Mouse (Mus musculus) small intestine, adult 2 months (tissue): ENCODE data around the gene Tmem273. TPM values are rescaled to one million over a fixed set of nuclear protein-coding genes. Genes with fewer than 3 reads are reported as not detected.

Source experiments
- H3K27ac ChIP-seq: fragments of 200-500 bp; 2 replicates; pipeline ENCODE4 v1.5.1; 2012; ENCODE audit warnings: low read depth, low read length, control low read depth, inconsistent platforms; ENCODE audit not compliant: insufficient read depth
- H3K27me3 ChIP-seq: fragments of 200-500 bp; 2 replicates; pipeline ENCODE4 v1.6.1; 2012; ENCODE audit warnings: mild to moderate bottlenecking, moderate library complexity, low read length, inconsistent platforms; ENCODE audit not compliant: control insufficient read depth, insufficient read depth
- H3K36me3 ChIP-seq: fragments of 200-500 bp; 2 replicates; pipeline ENCODE4 v1.6.1; 2012; ENCODE audit warnings: mild to moderate bottlenecking, low read length, control low read depth, inconsistent platforms; ENCODE audit not compliant: control insufficient read depth, insufficient read depth
- H3K4me1 ChIP-seq: fragments of 200-500 bp; 2 replicates; pipeline ENCODE4 v1.6.1; 2012; ENCODE audit warnings: low read length, inconsistent platforms, mixed read lengths; ENCODE audit not compliant: control insufficient read depth, insufficient read depth, insufficient read length
- H3K4me3 ChIP-seq: fragments of 200-500 bp; 2 replicates; pipeline ENCODE4 v1.5.1; 2012; ENCODE audit warnings: low read depth, mild to moderate bottlenecking, control low read depth, inconsistent platforms, low read length, moderate library complexity
- CTCF ChIP-seq: fragments of 200-500 bp; IDR thresholded peaks from 2 replicates; pipeline ENCODE4 v1.5.1; 2012; ENCODE audit warnings: low read depth, mild to moderate bottlenecking, control low read depth, inconsistent platforms, low read length, moderate library complexity, mixed read lengths; ENCODE audit not compliant: insufficient replicate concordance, insufficient read length; ENCODE audit errors: extremely low read depth
- POLR2A ChIP-seq: fragments of 200-500 bp; IDR thresholded peaks from 2 replicates; pipeline ENCODE4 v1.6.1; 2012; ENCODE audit warnings: low read depth, mild to moderate bottlenecking, control low read depth, inconsistent platforms, low read length, moderate library complexity
- WGBS: fragments of 180-500 bp; shearing (Covaris S2); methylation state at CpG from one replicate; pipeline ENCODE4 v1.1.7; 2018; 5-methylcytosine and 5-hydroxymethylcytosine counted together
- polyA plus RNA-seq: library from polyadenylated mRNA; depleted of rRNA; stranded (reverse); fragments of >200 nt; gene quantifications from 2 replicates; pipeline ENCODE4 v1.2.3, GENCODE M21; 2012

The Tmem273 gene
- polyA plus RNA-seq, 1 experiment = 1.5 TPM

GRCm38 (mm10) chr14:32819297-32819696 lies 33.5 kb downstream of the Tmem273 start:
- H3K27ac ChIP-seq = no peak overlapping the region
- no peaks in the 10 kb centered on the region for H3K36me3 ChIP-seq
- no peaks in the 10 kb centered on the region for H3K4me1 ChIP-seq
- no peaks in the 10 kb centered on the region for H3K27me3 ChIP-seq
- TF ChIP-seq CTCF (no peak), POLR2A (no peak)
- WGBS = 59% methylated on average over 1 of the region's 1 CpGs
- no peak overlapping the region for H3K4me3 ChIP-seq

GRCm38 (mm10) chr14:32822812-32823211 lies 37.0 kb downstream of the Tmem273 start:
- Histone ChIP-seq H3K27ac (no peak overlapping the region), H3K27me3 (no peaks in the 10 kb centered on the region), H3K4me1 (peaks cover 6% of the 10 kb centered on the region), H3K4me3 (no peak overlapping the region), H3K36me3 (no peaks in the 10 kb centered on the region)
- 78% methylated on average over 4 of the region's 4 CpGs for WGBS
- TF ChIP-seq CTCF (no peak), POLR2A (no peak)

- 62% methylated on average over 3 of the region's 3 CpGs for WGBS
- Histone ChIP-seq H3K27ac (no peak overlapping the region), H3K4me1 (peaks cover 10% of the 10 kb centered on the region), H3K27me3 (no peaks in the 10 kb centered on the region), H3K36me3 (no peaks in the 10 kb centered on the region), H3K4me3 (no peak overlapping the region)
- TF ChIP-seq POLR2A (no peak), CTCF (no peak)
Observed at GRCm38 (mm10) chr14:32823861-32824260, 38.1 kb downstream of the Tmem273 start.

DNA sequence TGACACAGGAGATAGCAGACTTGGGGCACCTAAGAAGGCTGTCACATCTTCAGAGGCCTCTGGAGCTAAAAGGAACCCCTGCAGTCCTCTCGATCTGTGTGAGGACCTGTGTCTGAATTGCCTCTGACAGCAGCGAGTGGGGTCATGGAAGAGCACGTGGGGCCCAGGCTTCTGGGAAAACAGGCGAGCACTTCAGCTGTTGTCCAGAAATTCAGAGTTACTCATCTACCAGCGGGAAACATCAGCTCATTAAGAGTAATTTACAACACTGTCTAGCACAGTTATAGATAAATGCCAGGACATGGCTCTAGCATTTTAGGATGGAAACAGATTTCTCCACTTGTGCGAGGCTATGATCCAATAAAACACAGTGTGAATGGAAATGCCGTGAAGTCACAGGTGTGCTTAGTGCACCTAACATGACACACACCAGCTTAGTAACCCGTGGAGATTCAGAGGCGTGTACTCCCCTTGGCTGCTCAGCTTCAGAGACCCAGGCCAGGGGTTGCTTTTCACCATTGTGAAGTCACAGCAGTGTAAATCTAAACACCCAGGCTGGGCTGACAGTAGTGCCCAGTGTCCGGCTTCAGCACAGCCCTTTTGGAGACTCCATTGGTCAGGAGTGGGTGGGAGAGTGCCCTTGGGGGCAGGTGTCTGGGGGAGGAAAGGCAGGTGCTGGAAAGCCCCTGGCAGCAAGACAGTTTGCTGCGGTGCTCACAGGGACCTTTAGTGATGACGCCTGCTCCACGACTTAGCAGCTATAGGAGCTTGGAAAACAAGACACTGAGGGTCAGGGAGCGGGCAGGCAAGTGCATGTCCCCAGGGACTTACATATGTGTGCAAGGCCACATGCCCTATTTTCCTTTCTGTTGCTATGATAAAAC lies 38.7 kb downstream of the Tmem273 start:
- Histone ChIP-seq H3K27ac (no peak overlapping the region), H3K27me3 (no peaks in the 10 kb centered on the region), H3K4me3 (no peak overlapping the region), H3K36me3 (no peaks in the 10 kb centered on the region), H3K4me1 (peaks cover 10% of the 10 kb centered on the region)
- WGBS = 57% methylated on average over 14 of the region's 14 CpGs
- TF ChIP-seq POLR2A (no peak), CTCF (no peak)

GRCm38 (mm10) chr14:32825426-32826032 lies 39.8 kb downstream of the Tmem273 start:
- Histone ChIP-seq H3K36me3 (no peaks in the 10 kb centered on the region), H3K4me1 (peaks cover 10% of the 10 kb centered on the region), H3K4me3 (no peak overlapping the region), H3K27ac (peak overlapping the region; percentile 27; the same call in 1 of the 2 replicates), H3K27me3 (no peaks in the 10 kb centered on the region)
- no peak for TF ChIP-seq CTCF
- TF ChIP-seq POLR2A = no peak
- WGBS = 16% methylated on average over 11 of the region's 11 CpGs

- Histone ChIP-seq H3K27me3 (no peaks in the 10 kb centered on the region), H3K4me1 (peaks cover 10% of the 10 kb centered on the region), H3K4me3 (no peak overlapping the region), H3K27ac (no peak overlapping the region), H3K36me3 (no peaks in the 10 kb centered on the region)
- TF ChIP-seq POLR2A = no peak
- no peak for TF ChIP-seq CTCF
- 55% methylated on average over 4 of the region's 4 CpGs for WGBS
Observed at GRCm38 (mm10) chr14:32827165-32827564, 41.4 kb downstream of the Tmem273 start.

DNA sequence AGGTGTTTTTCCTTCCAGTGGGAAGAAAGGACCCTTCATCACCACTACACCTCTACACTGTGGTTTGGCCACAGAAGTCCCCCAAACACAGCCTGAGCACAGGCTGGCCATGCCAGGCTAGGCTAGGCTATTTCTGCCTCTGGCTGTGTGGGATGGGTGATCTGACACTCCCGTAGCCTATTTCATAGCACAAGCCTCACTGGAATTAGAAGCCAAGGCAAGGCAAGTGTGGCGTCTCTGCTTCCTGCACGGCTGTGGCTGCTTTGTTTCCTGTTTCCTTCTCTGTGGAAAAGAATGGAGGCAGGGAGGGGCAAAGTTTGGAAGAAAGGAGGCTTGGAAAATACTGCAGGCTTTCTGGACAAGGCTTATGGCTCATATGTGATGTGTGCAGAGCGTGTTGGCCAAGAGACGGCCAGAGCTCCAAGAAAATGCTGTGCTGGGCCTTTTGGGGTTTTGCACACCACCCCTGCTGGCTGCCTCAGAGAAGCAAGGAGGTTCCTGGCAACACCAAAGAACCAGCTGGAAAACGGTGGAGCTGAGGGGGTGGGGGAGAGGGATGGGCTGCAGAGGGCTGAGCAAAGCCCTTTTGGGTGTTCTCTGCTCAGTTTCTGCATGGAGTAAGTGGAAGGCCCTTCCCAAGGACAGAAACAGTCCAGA lies 42.4 kb downstream of the Tmem273 start:
- Histone ChIP-seq H3K36me3 (no peaks in the 10 kb centered on the region), H3K27ac (0 out of 2 replicates have a peak overlapping the region, but pooled peaks have one; percentile 31), H3K4me3 (no peak overlapping the region), H3K27me3 (no peaks in the 10 kb centered on the region), H3K4me1 (peaks cover 10% of the 10 kb centered on the region)
- TF ChIP-seq CTCF (no peak), POLR2A (no peak)
- WGBS = 53% methylated on average over 6 of the region's 6 CpGs
